Mouse (Mus musculus) neural tube, embryonic 14.5 days (tissue): ENCODE measurements around the gene Tnrc6a. TPM values are rescaled to one million over a fixed set of nuclear protein-coding genes. Genes with fewer than 3 reads are reported as not detected.

Source experiments
- ATAC-seq: fragments of 200-750 bp; cut with Nextera tagmentation; 2 replicates; pipeline ENCODE4 v1.8.0; 2017; ENCODE audit warnings: low read depth, mild to moderate bottlenecking, moderate TSS enrichment, moderate library complexity
- H3K27ac ChIP-seq: fragments of 300-500 bp; sonication (generic); 2 replicates; pipeline ENCODE4 v1.5.1; 2014; ENCODE audit warnings: low read depth, mild to moderate bottlenecking, control low read depth, low read length, moderate library complexity, mixed read lengths
- H3K27me3 ChIP-seq: fragments of 300-500 bp; sonication (generic); 2 replicates; pipeline ENCODE4 v1.6.1; 2014; ENCODE audit warnings: low read length; ENCODE audit not compliant: control insufficient read depth, insufficient read depth
- H3K36me3 ChIP-seq: fragments of 300-500 bp; sonication (generic); 2 replicates; pipeline ENCODE4 v1.6.1; 2014; ENCODE audit warnings: low read length, mixed read lengths; ENCODE audit not compliant: control insufficient read depth, insufficient read depth
- H3K4me1 ChIP-seq: fragments of 300-500 bp; sonication (generic); 2 replicates; pipeline ENCODE4 v1.6.1; 2014; ENCODE audit warnings: low read length; ENCODE audit not compliant: control insufficient read depth, insufficient read depth
- H3K4me2 ChIP-seq: fragments of 300-500 bp; sonication (generic); 2 replicates; pipeline ENCODE4 v1.6.1; 2014; ENCODE audit warnings: mild to moderate bottlenecking, low read depth, low read length, control low read depth
- H3K4me3 ChIP-seq: fragments of 300-500 bp; sonication (generic); 2 replicates; pipeline ENCODE4 v1.5.1; 2014; ENCODE audit warnings: low read depth, low read length, control low read depth, mixed read lengths
- H3K9ac ChIP-seq: fragments of 300-500 bp; sonication (generic); replicated peaks from 2 replicates; pipeline ENCODE4 v1.6.1; 2014; ENCODE audit warnings: low read depth, mild to moderate bottlenecking, control low read depth, low read length, mixed read lengths
- H3K9me3 ChIP-seq: fragments of 300-500 bp; sonication (generic); 2 replicates; pipeline ENCODE4 v1.6.1; 2016; ENCODE audit warnings: low read length; ENCODE audit not compliant: control insufficient read depth
- WGBS: fragments of 180-500 bp; shearing (Covaris S2); extraction: QIAGEN DNeasy Blood & Tissue Kit; methylation state at CpG from one replicate; pipeline ENCODE4 v1.1.7; 2014; 5-methylcytosine and 5-hydroxymethylcytosine counted together
- polyA plus RNA-seq: library from polyadenylated mRNA; unstranded; fragments of >200 nt; fragmentation: Nextera tagmentation; extraction: Ambion mirVana; gene quantifications from 2 replicates; pipeline ENCODE4 v1.2.1, GENCODE M21; 2014

Gene Tnrc6a
- polyA plus RNA-seq, 1 experiment from 2014 or later: 62.8 TPM

GRCm38 (mm10) chr7:123219781-123220632 lies 96.3 kb downstream of the Tnrc6a start:
- no peak overlapping the region for H3K9ac ChIP-seq
- ATAC-seq: no peak
- 61% methylated on average over 13 of the region's 13 CpGs for WGBS

GRCm38 (mm10) chr7:123220633-123220942 lies 96.9 kb downstream of the Tnrc6a start:
- Histone ChIP-seq H3K27me3 (no peaks in the 10 kb centered on the region), H3K9me3 (no peaks in the 10 kb centered on the region), H3K27ac (no peak overlapping the region), H3K36me3 (no peaks in the 10 kb centered on the region), H3K4me1 (no peaks in the 10 kb centered on the region), H3K4me2 (no peak overlapping the region), H3K9ac (no peak overlapping the region), H3K4me3 (no peak overlapping the region)
- WGBS: 67% methylated on average over 2 of the region's 2 CpGs
- ATAC-seq: no peak

More at GRCm38 (mm10) chr7:123219781-123220632, 96.3 kb downstream of the Tnrc6a start:
- Histone ChIP-seq H3K36me3 (no peaks in the 10 kb centered on the region), H3K4me1 (no peaks in the 10 kb centered on the region), H3K27me3 (no peaks in the 10 kb centered on the region), H3K9me3 (no peaks in the 10 kb centered on the region), H3K4me3 (no peak overlapping the region), H3K4me2 (no peak overlapping the region), H3K27ac (no peak overlapping the region)

GRCm38 (mm10) chr7:123224076-123224475 lies 100.4 kb downstream of the Tnrc6a start:
- ATAC-seq: no peak

GRCm38 (mm10) chr7:123225159-123225558 lies 101.5 kb downstream of the Tnrc6a start:
- H3K27ac ChIP-seq: no peak overlapping the region
- 81% methylated on average over 4 of the region's 4 CpGs for WGBS

More at GRCm38 (mm10) chr7:123224076-123224475, 100.4 kb downstream of the Tnrc6a start:
- Histone ChIP-seq H3K9ac (no peak overlapping the region), H3K4me1 (no peaks in the 10 kb centered on the region), H3K9me3 (no peaks in the 10 kb centered on the region), H3K27me3 (no peaks in the 10 kb centered on the region), H3K4me3 (no peak overlapping the region), H3K36me3 (no peaks in the 10 kb centered on the region), H3K4me2 (no peak overlapping the region), H3K27ac (no peak overlapping the region)
- WGBS: 76% methylated on average over 9 of the region's 9 CpGs

GRCm38 (mm10) chr7:123235449-123235848 lies 111.8 kb downstream of the Tnrc6a start:
- Histone ChIP-seq H3K4me1 (no peaks in the 10 kb centered on the region), H3K9me3 (no peaks in the 10 kb centered on the region), H3K9ac (no peak overlapping the region), H3K27ac (no peak overlapping the region), H3K27me3 (no peaks in the 10 kb centered on the region), H3K4me2 (no peak overlapping the region), H3K4me3 (no peak overlapping the region), H3K36me3 (no peaks in the 10 kb centered on the region)
- 37% methylated on average over 4 of the region's 4 CpGs for WGBS
- no peak for ATAC-seq

More at GRCm38 (mm10) chr7:123225159-123225558, 101.5 kb downstream of the Tnrc6a start:
- Histone ChIP-seq H3K9ac (no peak overlapping the region), H3K9me3 (no peaks in the 10 kb centered on the region), H3K36me3 (no peaks in the 10 kb centered on the region), H3K4me3 (no peak overlapping the region), H3K27me3 (no peaks in the 10 kb centered on the region), H3K4me1 (no peaks in the 10 kb centered on the region), H3K4me2 (no peak overlapping the region)
- no peak for ATAC-seq

GRCm38 (mm10) chr7:123238621-123239020 lies 114.9 kb downstream of the Tnrc6a start:
- Histone ChIP-seq H3K4me2 (no peak overlapping the region), H3K27me3 (no peaks in the 10 kb centered on the region), H3K4me3 (no peak overlapping the region), H3K4me1 (no peaks in the 10 kb centered on the region), H3K9me3 (no peaks in the 10 kb centered on the region), H3K9ac (no peak overlapping the region), H3K27ac (no peak overlapping the region), H3K36me3 (no peaks in the 10 kb centered on the region)
- no peak for ATAC-seq
- 53% methylated on average over 4 of the region's 4 CpGs for WGBS

- Histone ChIP-seq H3K4me3 (no peak overlapping the region), H3K9ac (no peak overlapping the region), H3K27me3 (no peaks in the 10 kb centered on the region), H3K36me3 (no peaks in the 10 kb centered on the region), H3K4me1 (no peaks in the 10 kb centered on the region), H3K27ac (no peak overlapping the region), H3K4me2 (no peak overlapping the region), H3K9me3 (no peaks in the 10 kb centered on the region)
- no peak for ATAC-seq
- 76% methylated on average over 6 of the region's 6 CpGs for WGBS
Observed at GRCm38 (mm10) chr7:123240064-123240463, 116.4 kb downstream of the Tnrc6a start.

GRCm38 (mm10) chr7:123242241-123242640 lies 118.6 kb downstream of the Tnrc6a start:
- H3K4me1 ChIP-seq: no peaks in the 10 kb centered on the region
- ATAC-seq: no peak
- no peaks in the 10 kb centered on the region for H3K36me3 ChIP-seq
- H3K9me3 ChIP-seq: no peaks in the 10 kb centered on the region
- no peak overlapping the region for H3K4me3 ChIP-seq
- H3K4me2 ChIP-seq: no peak overlapping the region
- no peaks in the 10 kb centered on the region for H3K27me3 ChIP-seq
- H3K27ac ChIP-seq: no peak overlapping the region
- no peak overlapping the region for H3K9ac ChIP-seq
- 76% methylated on average over 7 of the region's 7 CpGs for WGBS

GRCm38 (mm10) chr7:123244833-123245232 lies 121.1 kb downstream of the Tnrc6a start:
- WGBS: 81% methylated on average over 1 of the region's 1 CpGs
- no peak for ATAC-seq
- no peaks in the 10 kb centered on the region for H3K9me3 ChIP-seq
- H3K4me2 ChIP-seq: no peak overlapping the region
- no peaks in the 10 kb centered on the region for H3K4me1 ChIP-seq
- no peak overlapping the region for H3K27ac ChIP-seq
- H3K9ac ChIP-seq: no peak overlapping the region
- H3K36me3 ChIP-seq: no peaks in the 10 kb centered on the region
- H3K27me3 ChIP-seq: no peaks in the 10 kb centered on the region
- H3K4me3 ChIP-seq: no peak overlapping the region
